Mouse (Mus musculus): ENCODE measurements at regions not wholly inside any gene's neighbourhood (a gene's known extent, or its start where the extent isn't known, plus 50 kb on each side); places are given as distances from the start of the nearest gene placed in this dataset.

DNA sequence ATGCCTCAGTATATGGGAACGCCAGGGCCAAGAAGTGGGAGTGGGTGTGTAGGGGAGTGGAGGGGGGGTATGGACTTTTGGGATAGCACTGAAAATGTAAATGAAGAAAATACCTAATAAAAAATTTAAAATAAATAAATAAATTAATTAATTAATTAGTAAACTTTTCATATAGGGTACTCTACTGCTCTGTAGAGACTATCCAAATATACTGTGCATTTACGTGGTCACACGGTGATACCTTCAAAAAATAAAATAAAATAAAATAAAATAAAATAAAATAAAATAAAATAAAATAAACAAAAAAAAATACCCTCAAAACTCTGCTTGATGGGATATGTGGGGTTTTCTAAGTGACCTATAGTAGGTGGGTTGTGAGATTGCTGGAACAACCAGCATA is 479.2 kb upstream of the Atp2b1 start:
- in situ Hi-C loops (cut with MboI, MseI): no loop called here

GRCm38 (mm10) chr10:98461538-98461937 is 452.7 kb upstream of the Atp2b1 start:
- in situ Hi-C loops (cut with MboI, MseI): no loop called here

DNA sequence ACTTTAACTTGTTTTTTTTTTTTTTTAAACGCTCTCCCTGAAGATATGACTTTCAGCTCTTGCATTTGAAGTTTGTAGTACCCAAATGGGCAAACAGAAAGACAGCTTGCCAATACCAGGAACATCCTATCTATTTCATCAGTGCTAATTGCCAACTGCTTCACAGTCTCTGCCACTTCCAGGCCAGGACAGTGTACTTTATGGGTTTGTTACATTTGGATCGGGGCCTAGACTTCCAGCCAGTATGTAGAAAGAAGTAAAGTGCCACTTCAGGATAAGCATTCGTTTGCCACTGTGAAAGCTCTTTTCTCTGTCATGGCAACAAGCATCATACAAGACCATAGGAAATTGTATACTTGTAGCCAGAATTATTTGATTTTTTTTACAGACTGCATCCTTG is 439.6 kb upstream of the Atp2b1 start:
- in situ Hi-C loops (cut with MboI, MseI): no loop called here

GRCm38 (mm10) chr10:98485751-98486681 is 428.2 kb upstream of the Atp2b1 start:
- in situ Hi-C loops (cut with MboI, MseI): no loop called here

- in situ Hi-C loops (cut with MboI, MseI): loop anchor here (5.0 kb wide), 1 partner anchor 588 kb away; no protein-coding TSS in a partner anchor
Measured at GRCm38 (mm10) chr10:98494354-98494753, 419.9 kb upstream of the Atp2b1 start.

GRCm38 (mm10) chr10:98496254-98496653 is 418.0 kb upstream of the Atp2b1 start:
- in situ Hi-C loops (cut with MboI, MseI): no loop called here

- in situ Hi-C loops (cut with MboI, MseI): no loop called here
Measured at GRCm38 (mm10) chr10:98500315-98500714, 413.9 kb upstream of the Atp2b1 start.

DNA sequence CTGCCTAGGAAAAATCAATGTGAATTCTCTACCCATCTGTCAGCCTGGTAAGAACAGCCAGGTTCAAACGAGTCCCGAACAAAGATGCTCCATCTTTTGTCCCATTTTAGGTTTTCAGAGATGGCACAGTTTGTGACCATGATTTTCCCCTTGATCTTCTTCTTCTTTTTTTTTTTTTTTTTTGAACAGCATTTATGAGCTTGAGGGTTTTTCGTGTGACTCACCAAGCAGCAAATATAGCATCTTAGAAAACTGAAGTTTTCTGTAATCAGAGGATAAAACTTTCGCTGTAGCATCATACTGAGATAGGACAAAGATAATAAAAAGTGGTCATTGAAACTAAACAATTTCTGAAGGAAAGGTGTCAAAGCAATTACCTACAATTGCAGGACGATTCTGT is 412.6 kb upstream of the Atp2b1 start:
- in situ Hi-C loops (cut with MboI, MseI): no loop called here

- in situ Hi-C loops (cut with MboI, MseI): no loop called here
Measured at GRCm38 (mm10) chr10:98504524-98504923, 409.7 kb upstream of the Atp2b1 start.

GRCm38 (mm10) chr10:98508515-98509143 is 405.6 kb upstream of the Atp2b1 start:
- in situ Hi-C loops (cut with MboI, MseI): no loop called here

DNA sequence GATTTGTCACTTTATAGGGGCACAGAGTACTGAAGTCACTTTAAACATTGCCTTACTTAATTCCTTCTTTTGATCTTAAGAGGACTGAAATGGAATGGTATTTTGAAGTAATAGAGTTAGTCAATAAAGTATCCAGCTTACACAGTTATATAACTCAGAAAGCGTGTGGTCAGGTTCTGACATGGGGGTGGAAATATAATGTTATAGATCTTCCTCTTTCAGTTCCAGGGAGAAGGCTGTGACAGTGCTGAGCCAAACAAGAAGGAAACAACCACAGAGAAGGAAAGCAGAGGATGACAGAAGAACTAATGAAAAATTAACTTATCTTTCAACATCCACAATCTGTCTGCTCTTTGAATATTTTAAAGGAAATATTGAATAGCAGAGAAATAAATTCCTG is 399.4 kb upstream of the Atp2b1 start:
- in situ Hi-C loops (cut with MboI, MseI): no loop called here

DNA sequence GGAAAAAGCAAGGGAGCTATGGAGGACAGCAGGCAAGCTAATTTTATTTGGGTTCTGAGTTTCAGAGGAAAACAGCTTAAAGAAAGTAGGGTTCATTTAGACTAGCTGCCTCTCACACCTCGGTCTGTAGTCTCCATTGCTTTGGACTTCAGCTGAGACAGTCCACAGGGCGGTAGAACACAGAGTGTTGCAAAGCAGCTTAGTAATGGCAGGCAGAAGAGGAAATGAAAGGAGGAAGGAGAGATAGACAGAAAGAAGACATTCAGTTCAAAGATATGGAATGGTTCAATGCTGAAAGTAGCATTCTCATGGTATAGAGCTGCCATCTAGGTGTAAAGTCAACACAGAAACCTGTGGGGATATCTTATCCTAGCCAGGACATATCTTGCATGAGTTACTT is 396.6 kb upstream of the Atp2b1 start:
- in situ Hi-C loops (cut with MboI, MseI): no loop called here

GRCm38 (mm10) chr10:98529565-98529964 is 384.6 kb upstream of the Atp2b1 start:
- in situ Hi-C loops (cut with MboI, MseI): no loop called here

DNA sequence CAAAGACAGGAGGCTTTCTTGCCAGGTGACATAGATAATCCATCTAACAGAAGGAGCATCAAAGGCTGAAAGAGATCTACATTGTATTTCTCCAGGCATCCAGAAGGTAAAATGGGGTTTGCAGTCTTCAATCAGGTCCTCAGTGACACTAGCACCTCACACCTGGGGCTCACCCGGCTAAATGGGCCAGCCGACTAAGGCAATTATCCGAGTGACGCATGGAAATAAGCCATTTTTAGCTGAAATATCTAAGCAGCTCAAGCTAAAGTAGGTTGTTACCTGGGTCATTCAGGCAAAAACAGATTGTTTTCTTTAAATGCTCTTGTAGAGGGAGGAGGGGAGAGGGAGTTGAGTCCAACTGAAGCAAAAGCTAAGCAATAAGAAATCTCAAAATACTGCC is 382.8 kb upstream of the Atp2b1 start:
- in situ Hi-C loops (cut with MboI, MseI): no loop called here

GRCm38 (mm10) chr10:98538706-98539105 is 375.5 kb upstream of the Atp2b1 start:
- in situ Hi-C loops (cut with MboI, MseI): no loop called here

DNA sequence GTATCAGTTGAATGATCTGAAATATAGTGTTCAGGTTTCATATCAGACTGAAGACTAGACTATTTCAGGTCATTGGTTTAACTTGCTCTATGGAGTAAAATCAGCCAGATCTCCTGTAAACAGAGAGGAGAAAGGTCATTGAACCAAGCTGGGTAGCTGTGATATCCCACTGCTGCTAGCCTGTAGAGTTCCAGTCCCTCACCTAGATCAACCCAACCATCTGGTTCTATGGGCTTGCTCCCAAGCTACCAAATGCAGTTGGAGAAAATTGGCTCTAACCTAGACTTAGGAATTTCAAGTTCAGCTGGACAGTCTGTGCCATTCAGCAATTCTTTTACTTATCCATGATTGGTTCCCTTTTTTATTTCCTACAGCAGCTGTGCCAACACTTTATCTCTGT is 373.1 kb upstream of the Atp2b1 start:
- in situ Hi-C loops (cut with MboI, MseI): no loop called here

GRCm38 (mm10) chr10:98542072-98542471 is 372.1 kb upstream of the Atp2b1 start:
- in situ Hi-C loops (cut with MboI, MseI): no loop called here

GRCm38 (mm10) chr10:98543253-98543997 is 370.8 kb upstream of the Atp2b1 start:
- in situ Hi-C loops (cut with MboI, MseI): no loop called here

DNA sequence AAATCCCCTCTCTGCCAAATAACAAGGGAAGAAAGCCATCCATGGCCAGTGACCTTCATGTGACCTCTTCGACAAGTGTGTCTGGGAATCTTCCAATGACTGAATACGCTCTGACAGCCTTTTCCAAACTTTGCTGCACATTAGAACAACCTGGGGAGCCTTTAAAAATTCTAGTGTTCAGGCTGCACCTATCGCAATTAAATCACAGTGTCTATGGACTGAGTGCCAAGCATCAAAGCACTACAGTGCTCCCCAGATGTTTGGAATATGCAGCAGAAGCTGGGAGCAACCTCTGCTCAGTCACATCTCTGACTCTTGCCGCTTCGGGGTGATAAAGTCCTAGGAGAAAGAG is 370.2 kb upstream of the Atp2b1 start:
- in situ Hi-C loops (cut with MboI, MseI): no loop called here

DNA sequence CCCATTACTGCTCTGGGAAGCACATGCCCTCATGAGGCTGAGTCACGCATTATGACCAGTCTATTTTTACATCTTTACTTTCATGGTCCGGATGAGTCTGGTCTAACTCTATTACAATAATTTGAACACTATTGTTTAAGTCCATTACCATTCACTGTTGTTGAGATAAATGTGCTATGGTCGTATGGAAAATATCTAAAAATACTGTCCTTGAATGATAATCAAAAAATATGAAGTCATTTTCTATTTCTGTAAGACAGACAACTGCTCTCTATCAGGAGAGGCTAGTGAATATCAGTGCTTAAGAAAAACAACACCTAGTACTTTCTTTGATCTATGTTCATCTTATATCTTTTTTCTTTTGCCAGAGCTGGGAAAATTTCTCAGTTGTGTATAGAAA is 359.6 kb upstream of the Atp2b1 start:
- in situ Hi-C loops (cut with MboI, MseI): no loop called here

GRCm38 (mm10) chr10:98557470-98558060 is 356.6 kb upstream of the Atp2b1 start:
- in situ Hi-C loops (cut with MboI, MseI): no loop called here

- in situ Hi-C loops (cut with MboI, MseI): no loop called here
Measured at GRCm38 (mm10) chr10:98558560-98558959, 355.6 kb upstream of the Atp2b1 start.
